Mouse (Mus musculus) lung, postnatal 0 days (tissue): ENCODE data around the gene Ap1g2.

Source experiments
- CTCF ChIP-seq: IDR thresholded peaks from 2 replicates; pipeline ENCODE4 v1.5.1; 2016; ENCODE audit warnings: antibody characterized with exemption, mild to moderate bottlenecking
- EP300 ChIP-seq: IDR thresholded peaks from 2 replicates; pipeline ENCODE4 v1.6.1; 2016; ENCODE audit warnings: antibody characterized with exemption, mild to moderate bottlenecking, control low read depth

GRCm38 (mm10) chr14:55095671-55096070 is 10.7 kb downstream of the Ap1g2 start:
- TF ChIP-seq CTCF: no peak
- TF ChIP-seq EP300: no peak
